Mouse (Mus musculus): ENCODE results near the gene Mov10l1. TPM values are rescaled to one million over a fixed set of nuclear protein-coding genes. Genes with fewer than 3 reads are reported as not detected.
A peak's percentile ranks its signal among the peaks of the same experiment; 100 is the strongest.

Gene Mov10l1
- not detected in 2 replicates for polyA plus RNA-seq (2014; fragmentation: Nextera tagmentation; extraction: Ambion mirVana)

- H3K36me3 ChIP-seq (ENCODE audit: control insufficient read depth, insufficient read depth, low read length), result no peaks in the 10 kb centered on the region
- no peak within 1 kb of the TSS for H3K4me2 ChIP-seq (ENCODE audit: low read depth, low read length)
- H3K9me3 ChIP-seq (ENCODE audit: control insufficient read depth, low read length), result no peaks in the 10 kb centered on the region
- no peak within 1 kb of the TSS for H3K9ac ChIP-seq (replicated peaks; ENCODE audit: low read depth, low read length)
- no peak within 1 kb of the TSS for H3K27ac ChIP-seq (ENCODE audit: low read depth, low read length)
- WGBS, result 94% methylated on average over 31 of the region's 31 CpGs
- ATAC-seq (ENCODE audit: low read depth), result no peak
- no peak within 1 kb of the TSS for H3K4me3 ChIP-seq (ENCODE audit: low read depth, low read length)
- no peaks in the 10 kb centered on the region for H3K27me3 ChIP-seq (ENCODE audit: control insufficient read depth, insufficient read depth, low read length)
- H3K4me1 ChIP-seq (ENCODE audit: control insufficient read depth, insufficient read depth, low read length), result no peaks in the 10 kb centered on the region
Observed at GRCm38 (mm10) chr15:88982534-88983079, at the start of gene Mov10l1. TSS of gene Mov10l1 (plus strand) at chr15:88982909.

DNA sequence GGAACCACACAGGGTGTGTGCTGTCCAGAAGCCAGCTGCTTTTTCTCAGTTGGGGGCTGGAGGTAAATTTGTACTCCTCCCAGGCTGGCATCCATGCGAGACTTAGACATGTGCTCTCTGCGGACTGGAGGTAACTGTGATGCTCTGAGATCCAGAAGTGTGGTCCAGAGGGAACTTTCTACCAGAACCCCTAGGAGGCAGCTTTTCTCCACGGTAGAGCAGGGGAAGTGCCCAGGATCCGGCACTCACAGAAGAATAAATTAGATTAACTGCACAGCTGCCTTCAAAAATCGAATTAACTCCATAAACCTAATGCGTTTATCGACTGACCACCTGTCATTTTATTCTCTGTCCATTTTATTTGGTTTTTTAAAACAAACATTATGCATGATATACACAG, 48.6 kb upstream of the Mov10l1 start:
- no peak overlapping the region for H3K9ac ChIP-seq (replicated peaks; ENCODE audit: low read depth, low read length)
- no peak overlapping the region for H3K4me2 ChIP-seq (ENCODE audit: low read depth, low read length)
- no peaks in the 10 kb centered on the region for H3K36me3 ChIP-seq (ENCODE audit: control insufficient read depth, insufficient read depth, low read length)
- H3K9me3 ChIP-seq (ENCODE audit: control insufficient read depth, low read length), result no peaks in the 10 kb centered on the region
- no peak for ATAC-seq (ENCODE audit: low read depth)
- H3K4me1 ChIP-seq (ENCODE audit: control insufficient read depth, insufficient read depth, low read length), result no peaks in the 10 kb centered on the region
- WGBS, result 61% methylated on average over 7 of the region's 7 CpGs
- no peaks in the 10 kb centered on the region for H3K27me3 ChIP-seq (ENCODE audit: control insufficient read depth, insufficient read depth, low read length)
- no peak overlapping the region for H3K27ac ChIP-seq (ENCODE audit: low read depth, low read length)
- no peak overlapping the region for H3K4me3 ChIP-seq (ENCODE audit: low read depth, low read length)

DNA sequence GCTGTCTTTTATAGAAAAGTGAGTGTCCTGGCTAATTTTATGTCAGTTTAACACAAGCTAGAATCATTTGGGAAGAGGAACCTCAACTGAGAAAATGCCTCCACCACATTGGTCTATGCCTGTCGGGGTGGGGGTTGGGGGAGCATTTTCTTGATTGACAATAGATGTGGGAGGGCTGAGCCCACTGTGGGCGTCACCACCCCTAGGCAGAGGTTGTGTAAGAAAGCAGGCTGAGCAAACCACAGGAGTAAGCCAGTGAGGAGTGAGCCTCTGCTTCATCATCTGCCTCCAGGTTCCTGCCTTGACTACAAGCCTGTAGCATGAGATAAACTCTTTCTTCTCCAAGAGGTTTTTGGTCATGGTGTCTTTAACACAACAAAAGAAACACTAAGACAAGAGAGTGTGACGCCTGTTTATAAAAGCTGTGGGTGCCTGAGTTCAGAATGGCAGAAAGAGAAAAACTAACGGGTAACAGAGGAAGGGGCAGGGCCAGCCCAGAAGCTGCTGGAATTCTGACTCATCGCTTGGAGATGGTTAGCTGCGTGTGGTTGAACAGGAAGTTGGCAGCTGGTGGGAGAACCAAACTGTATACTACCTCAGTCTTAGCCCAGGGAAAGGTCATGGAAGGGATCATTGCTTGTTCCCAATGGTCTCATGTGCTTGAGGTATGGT, 46.0 kb upstream of the Mov10l1 start:
- no peak overlapping the region for H3K9ac ChIP-seq (replicated peaks; ENCODE audit: low read depth, low read length)
- no peaks in the 10 kb centered on the region for H3K9me3 ChIP-seq (ENCODE audit: control insufficient read depth, low read length)
- no peak for ATAC-seq (ENCODE audit: low read depth)
- no peak overlapping the region for H3K27ac ChIP-seq (ENCODE audit: low read depth, low read length)
- 67% methylated on average over 6 of the region's 6 CpGs for WGBS
- H3K4me3 ChIP-seq (ENCODE audit: low read depth, low read length), result no peak overlapping the region
- no peaks in the 10 kb centered on the region for H3K4me1 ChIP-seq (ENCODE audit: control insufficient read depth, insufficient read depth, low read length)
- H3K36me3 ChIP-seq (ENCODE audit: control insufficient read depth, insufficient read depth, low read length), result no peaks in the 10 kb centered on the region
- H3K4me2 ChIP-seq (ENCODE audit: low read depth, low read length), result no peak overlapping the region
- H3K27me3 ChIP-seq (ENCODE audit: control insufficient read depth, insufficient read depth, low read length), result no peaks in the 10 kb centered on the region

DNA sequence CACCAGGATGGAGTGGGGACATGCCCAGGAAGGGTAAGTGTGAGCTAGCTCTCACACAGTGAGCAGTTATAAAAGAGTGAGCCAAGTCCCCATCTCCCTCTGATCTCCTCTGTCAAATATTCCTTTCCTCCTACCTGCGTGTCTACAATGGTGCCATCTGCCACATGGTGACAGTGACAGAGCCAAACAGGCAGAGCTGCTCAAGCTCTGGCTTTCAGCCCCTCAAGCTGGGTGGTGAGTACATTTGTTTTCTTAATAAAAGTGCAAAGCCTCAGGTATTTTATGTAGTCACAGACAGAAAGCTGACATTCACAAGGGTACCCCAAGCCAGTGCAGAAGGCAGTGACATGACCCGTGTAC, 45.4 kb upstream of the Mov10l1 start:
- Histone ChIP-seq H3K27me3 (ENCODE audit: control insufficient read depth, insufficient read depth, low read length) (no peaks in the 10 kb centered on the region), H3K4me1 (ENCODE audit: control insufficient read depth, insufficient read depth, low read length) (no peaks in the 10 kb centered on the region), H3K4me2 (ENCODE audit: low read depth, low read length) (no peak overlapping the region), H3K27ac (ENCODE audit: low read depth, low read length) (no peak overlapping the region), H3K9ac (replicated peaks; ENCODE audit: low read depth, low read length) (no peak overlapping the region), H3K4me3 (ENCODE audit: low read depth, low read length) (no peak overlapping the region), H3K36me3 (ENCODE audit: control insufficient read depth, insufficient read depth, low read length) (no peaks in the 10 kb centered on the region), H3K9me3 (ENCODE audit: control insufficient read depth, low read length) (no peaks in the 10 kb centered on the region)
- no peak for ATAC-seq (ENCODE audit: low read depth)
- WGBS, result 83% methylated on average over 2 of the region's 2 CpGs

GRCm38 (mm10) chr15:88942783-88943182, 39.9 kb upstream of the Mov10l1 start:
- Histone ChIP-seq H3K36me3 (ENCODE audit: control insufficient read depth, insufficient read depth, low read length) (no peaks in the 10 kb centered on the region), H3K9ac (replicated peaks; ENCODE audit: low read depth, low read length) (no peak overlapping the region), H3K4me3 (ENCODE audit: low read depth, low read length) (no peak overlapping the region), H3K27ac (ENCODE audit: low read depth, low read length) (no peak overlapping the region), H3K4me2 (ENCODE audit: low read depth, low read length) (no peak overlapping the region), H3K4me1 (ENCODE audit: control insufficient read depth, insufficient read depth, low read length) (no peaks in the 10 kb centered on the region), H3K27me3 (ENCODE audit: control insufficient read depth, insufficient read depth, low read length) (no peaks in the 10 kb centered on the region), H3K9me3 (ENCODE audit: control insufficient read depth, low read length) (no peaks in the 10 kb centered on the region)
- whole genome bisulfite sequencing, result 90% methylated on average over 5 of the region's 5 CpGs
- ATAC-seq (ENCODE audit: low read depth), result no peak

DNA sequence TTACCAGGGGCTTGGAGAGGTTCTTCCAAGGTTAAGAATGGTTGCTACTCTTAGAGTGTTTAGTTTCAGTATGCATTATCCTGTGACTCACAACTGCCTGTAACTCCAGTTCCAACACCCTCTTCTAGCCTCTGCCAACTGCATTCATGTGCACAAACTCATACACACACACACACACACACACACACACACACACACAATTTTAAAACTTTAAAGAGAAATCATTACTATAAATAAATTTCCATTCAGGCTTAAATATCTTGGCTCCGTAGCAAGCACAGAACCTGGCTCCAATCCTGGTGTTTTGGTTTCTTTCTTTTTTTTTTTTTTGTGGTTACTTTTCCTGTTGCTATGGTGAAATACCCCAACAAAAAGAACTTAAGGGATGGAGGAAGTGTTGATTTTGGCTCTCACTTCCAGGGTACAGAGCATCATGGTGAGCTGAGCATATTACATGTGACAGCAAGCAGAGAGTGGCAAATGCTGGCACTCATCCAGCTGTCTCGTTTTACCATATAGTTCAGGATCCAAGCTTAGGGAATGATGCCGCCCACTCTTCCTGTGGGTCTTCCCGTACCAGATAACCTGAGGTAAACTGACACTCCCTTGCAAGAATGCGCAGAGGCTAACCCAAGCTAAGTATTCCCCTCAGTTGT, 38.7 kb upstream of the Mov10l1 start:
- no peaks in the 10 kb centered on the region for H3K9me3 ChIP-seq (ENCODE audit: control insufficient read depth, low read length)
- no peaks in the 10 kb centered on the region for H3K27me3 ChIP-seq (ENCODE audit: control insufficient read depth, insufficient read depth, low read length)
- H3K27ac ChIP-seq (ENCODE audit: low read depth, low read length), result no peak overlapping the region
- 83% methylated on average over 5 of the region's 5 CpGs for WGBS
- no peak overlapping the region for H3K4me3 ChIP-seq (ENCODE audit: low read depth, low read length)
- H3K36me3 ChIP-seq (ENCODE audit: control insufficient read depth, insufficient read depth, low read length), result no peaks in the 10 kb centered on the region
- ATAC-seq (ENCODE audit: low read depth), result no peak
- no peaks in the 10 kb centered on the region for H3K4me1 ChIP-seq (ENCODE audit: control insufficient read depth, insufficient read depth, low read length)
- no peak overlapping the region for H3K4me2 ChIP-seq (ENCODE audit: low read depth, low read length)
- H3K9ac ChIP-seq (replicated peaks; ENCODE audit: low read depth, low read length), result no peak overlapping the region

DNA sequence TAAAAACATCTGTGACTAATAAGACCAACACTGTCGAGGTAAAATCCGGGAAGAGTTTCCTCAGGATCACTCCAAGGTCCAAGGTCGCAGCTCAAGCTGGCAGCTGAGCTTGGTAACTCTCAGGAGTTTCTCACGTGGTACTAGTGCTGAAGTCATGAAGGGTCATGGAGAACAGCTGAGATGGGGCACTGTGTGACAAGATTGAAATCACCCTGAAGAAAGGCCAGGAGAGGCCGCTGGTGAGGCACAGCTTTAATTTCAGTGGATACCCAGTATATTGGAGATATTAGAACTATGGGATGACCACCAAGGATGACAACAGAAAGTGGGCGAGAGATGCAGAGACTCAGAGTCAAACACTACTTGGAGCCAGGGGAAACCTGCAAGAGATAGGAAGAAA, 35.9 kb upstream of the Mov10l1 start:
- H3K4me2 ChIP-seq (ENCODE audit: low read depth, low read length), result no peak overlapping the region

GRCm38 (mm10) chr15:88951246-88951645, 31.5 kb upstream of the Mov10l1 start:
- 74% methylated on average over 4 of the region's 4 CpGs for WGBS
- Histone ChIP-seq H3K4me2 (ENCODE audit: low read depth, low read length) (no peak overlapping the region), H3K4me1 (ENCODE audit: control insufficient read depth, insufficient read depth, low read length) (peaks cover 6% of the 10 kb centered on the region), H3K9ac (replicated peaks; ENCODE audit: low read depth, low read length) (no peak overlapping the region), H3K27ac (ENCODE audit: low read depth, low read length) (no peak overlapping the region), H3K4me3 (ENCODE audit: low read depth, low read length) (no peak overlapping the region), H3K27me3 (ENCODE audit: control insufficient read depth, insufficient read depth, low read length) (peaks cover 7% of the 10 kb centered on the region; the same call in 1 of the 2 replicates), H3K36me3 (ENCODE audit: control insufficient read depth, insufficient read depth, low read length) (no peaks in the 10 kb centered on the region), H3K9me3 (ENCODE audit: control insufficient read depth, low read length) (no peaks in the 10 kb centered on the region)
- no peak for ATAC-seq (ENCODE audit: low read depth)

More for the DNA sequence above, 35.9 kb upstream of the Mov10l1 start:
- Histone ChIP-seq H3K27ac (ENCODE audit: low read depth, low read length) (no peak overlapping the region), H3K4me1 (ENCODE audit: control insufficient read depth, insufficient read depth, low read length) (no peaks in the 10 kb centered on the region), H3K27me3 (ENCODE audit: control insufficient read depth, insufficient read depth, low read length) (no peaks in the 10 kb centered on the region), H3K9me3 (ENCODE audit: control insufficient read depth, low read length) (no peaks in the 10 kb centered on the region), H3K4me3 (ENCODE audit: low read depth, low read length) (no peak overlapping the region), H3K9ac (replicated peaks; ENCODE audit: low read depth, low read length) (no peak overlapping the region), H3K36me3 (ENCODE audit: control insufficient read depth, insufficient read depth, low read length) (no peaks in the 10 kb centered on the region)
- 62% methylated on average over 6 of the region's 6 CpGs for WGBS
- ATAC-seq (ENCODE audit: low read depth), result no peak

DNA sequence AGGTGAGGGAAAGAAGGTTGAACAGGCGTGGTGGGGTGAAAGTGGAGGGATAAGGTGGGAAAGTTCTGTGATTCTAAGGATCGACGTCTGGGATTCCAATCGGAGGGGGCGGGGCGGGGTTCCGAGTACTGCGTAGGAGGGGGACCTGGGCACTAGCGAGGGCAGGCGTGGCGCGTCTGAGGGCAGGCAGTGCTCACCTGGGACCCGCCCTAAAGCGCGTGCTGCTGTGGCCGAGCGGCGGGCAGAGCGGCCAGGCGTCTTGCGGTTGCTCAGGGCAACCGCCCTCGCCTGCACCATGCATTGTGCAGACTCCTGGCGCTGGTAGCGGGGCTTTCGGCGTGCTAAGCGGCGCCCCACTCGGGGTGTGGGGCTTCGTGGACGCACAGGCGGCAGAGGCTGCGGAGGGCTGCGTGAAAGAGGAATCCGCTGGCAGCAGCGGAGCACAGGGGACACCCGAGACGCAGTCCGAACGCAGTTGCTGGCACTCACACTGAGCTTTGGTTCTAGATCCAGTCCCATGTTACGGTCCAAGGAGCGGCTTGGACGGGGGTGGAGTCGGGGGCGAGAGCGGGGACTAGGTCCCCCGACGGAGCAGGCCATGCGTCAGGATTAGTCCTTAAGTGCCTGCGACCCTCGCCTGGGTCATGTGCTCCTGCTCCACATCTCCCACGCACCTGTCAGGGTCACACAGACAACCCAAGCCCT, 28.2 kb upstream of the Mov10l1 start, which contains the start of gene Ttll8:
Ttll8 (minus strand) TSS at position 51 of the 705 bp plus-strand sequence.
- H3K27ac ChIP-seq (ENCODE audit: low read depth, low read length), result no peak within 1 kb of the TSS
- H3K4me1 ChIP-seq (ENCODE audit: control insufficient read depth, insufficient read depth, low read length), result peaks cover 6% of the 10 kb centered on the region
- peak within 1 kb of the TSS; percentile 92 for H3K4me2 ChIP-seq (ENCODE audit: low read depth, low read length)
- H3K27me3 ChIP-seq (ENCODE audit: control insufficient read depth, insufficient read depth, low read length), result peaks cover 7% of the 10 kb centered on the region; the same call in 1 of the 2 replicates
- peak within 1 kb of the TSS; percentile 38 for H3K4me3 ChIP-seq (ENCODE audit: low read depth, low read length)
- H3K36me3 ChIP-seq (ENCODE audit: control insufficient read depth, insufficient read depth, low read length), result no peaks in the 10 kb centered on the region
- H3K9me3 ChIP-seq (ENCODE audit: control insufficient read depth, low read length), result no peaks in the 10 kb centered on the region
- WGBS, result 4% methylated on average over 52 of the region's 53 CpGs
- H3K9ac ChIP-seq (replicated peaks; ENCODE audit: low read depth, low read length), result peak within 1 kb of the TSS; percentile 62
- peak; percentile 92 for ATAC-seq (ENCODE audit: low read depth)
